Mouse (Mus musculus) T-cell, adult 66 days (primary cell): Measurements from ENCODE around the gene Tmem59l. TPM values are rescaled to one million over a fixed set of nuclear protein-coding genes. Genes with fewer than 3 reads are reported as not detected.

Source experiments
- total RNA-seq, 2 experiments: library from RNA; stranded (reverse); gene quantifications; 3 replicates in 1 of 2; 4 replicates in 1 of 2; pipeline ENCODE4 v1.2.4; 2023

Tmem59l gene
- total RNA-seq: not detected

DNA sequence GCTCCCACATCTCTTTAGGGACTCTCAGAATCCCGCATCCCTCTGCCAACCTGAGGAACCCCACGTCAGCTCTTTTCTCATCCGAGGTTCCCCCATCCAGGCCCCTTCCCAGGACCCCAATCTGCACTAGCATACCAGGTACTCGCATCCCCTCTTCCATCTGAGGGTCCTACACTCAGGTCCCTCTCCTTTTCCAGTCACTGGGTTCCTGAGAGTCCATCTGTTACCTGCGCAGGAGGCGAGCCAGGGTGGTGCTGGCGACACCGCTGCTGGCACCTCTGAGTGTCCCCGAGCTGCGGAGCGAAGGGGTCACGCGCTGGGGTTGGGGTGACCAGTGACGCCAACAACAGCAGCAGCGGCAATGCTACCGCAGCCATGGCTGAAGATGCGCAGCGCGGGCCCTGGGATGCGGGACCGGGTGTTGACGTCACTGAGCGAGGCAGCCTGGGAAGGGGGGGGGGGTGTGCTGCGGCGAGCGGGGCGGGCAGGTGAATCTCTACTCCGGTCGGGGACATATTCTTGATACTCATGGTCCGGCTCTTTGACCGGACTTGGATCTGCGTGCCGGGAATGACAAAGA, at the start of gene Tmem59l:
TSS of gene Tmem59l (minus strand) at position 418 of the 580 bp plus-strand sequence.

DNA sequence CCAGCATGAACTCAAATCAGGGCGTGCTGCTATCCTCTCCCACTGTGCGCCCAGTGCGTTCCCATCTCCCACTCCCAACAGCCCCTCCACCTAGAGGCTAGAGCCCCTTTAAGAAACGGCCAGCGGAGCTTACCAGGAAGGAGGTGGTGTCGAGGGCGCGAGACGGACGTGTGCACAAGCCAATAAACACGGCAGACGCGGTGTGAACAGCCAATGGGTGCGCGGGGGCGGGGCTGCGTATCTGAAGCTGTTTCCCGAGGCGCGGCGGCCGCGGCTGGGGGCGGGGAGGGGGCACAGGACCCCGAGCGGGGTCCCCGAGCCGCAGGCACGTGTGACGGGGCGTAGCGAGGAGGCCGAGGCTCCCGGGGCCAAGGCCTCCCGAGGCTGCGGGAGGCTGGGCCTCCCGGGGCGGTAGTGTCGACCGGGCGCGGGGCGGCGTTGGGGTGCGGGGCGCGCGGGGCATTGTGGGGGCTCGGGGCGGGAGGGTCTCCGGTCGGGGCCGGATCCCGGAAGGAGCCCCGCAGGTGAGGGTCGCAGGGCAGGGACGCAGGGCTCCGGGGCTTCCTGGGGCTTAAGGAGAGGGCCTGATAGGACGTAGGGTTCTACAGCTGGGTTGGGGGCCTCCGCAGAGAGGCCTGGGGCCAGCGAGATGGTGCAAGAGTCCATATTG, 40.5 kb upstream of the Tmem59l start, which contains the start of the genes Fkbp8 and Kxd1:
TSS of gene Fkbp8 (plus strand) at position 213 of the 670 bp plus-strand sequence.
TSS of gene Kxd1 (minus strand) at position 445 of the 670 bp plus-strand sequence.

DNA sequence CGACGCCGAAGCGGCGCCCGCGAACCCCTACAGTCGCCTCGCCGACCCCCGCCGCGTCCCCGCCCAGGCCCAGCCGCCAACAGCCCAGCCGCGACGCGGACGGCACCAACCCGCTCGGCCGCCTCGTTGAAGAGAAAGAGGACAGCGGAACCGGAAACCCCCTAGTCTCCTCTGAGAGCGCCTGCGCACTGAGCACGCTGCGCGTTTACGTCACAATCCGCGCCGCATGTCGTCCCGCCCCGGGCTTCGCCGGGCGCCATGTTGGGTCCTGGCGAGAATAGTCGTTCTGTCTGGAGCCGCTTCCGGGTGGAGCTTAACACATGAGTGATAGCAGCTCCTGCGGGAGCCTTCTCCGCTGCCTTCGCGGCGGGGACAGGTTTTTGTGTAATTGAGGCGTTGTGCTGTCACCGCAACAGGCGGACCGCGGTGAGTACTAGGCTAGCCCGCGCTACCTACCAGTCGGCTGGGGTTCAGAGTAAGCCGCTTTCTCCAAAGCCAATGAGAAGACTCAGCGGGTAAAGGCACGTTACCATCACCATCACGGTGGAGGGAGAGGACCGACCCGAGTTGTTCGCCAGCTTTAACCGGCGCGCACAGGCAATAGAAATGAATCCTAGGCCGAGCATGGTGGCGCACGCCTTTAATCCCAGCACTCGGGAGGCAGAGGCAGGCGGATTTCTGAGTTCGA, 23.2 kb upstream of the Tmem59l start, which contains the start of gene Uba52:
TSS of gene Uba52 (minus strand) at position 574 of the 688 bp plus-strand sequence.

GRCm38 (mm10) chr8:70506328-70507026, 19.3 kb upstream of the Tmem59l start, which contains the start of gene Rex1bd:
Gene Rex1bd (minus strand): TSS chr8:70506752.

DNA sequence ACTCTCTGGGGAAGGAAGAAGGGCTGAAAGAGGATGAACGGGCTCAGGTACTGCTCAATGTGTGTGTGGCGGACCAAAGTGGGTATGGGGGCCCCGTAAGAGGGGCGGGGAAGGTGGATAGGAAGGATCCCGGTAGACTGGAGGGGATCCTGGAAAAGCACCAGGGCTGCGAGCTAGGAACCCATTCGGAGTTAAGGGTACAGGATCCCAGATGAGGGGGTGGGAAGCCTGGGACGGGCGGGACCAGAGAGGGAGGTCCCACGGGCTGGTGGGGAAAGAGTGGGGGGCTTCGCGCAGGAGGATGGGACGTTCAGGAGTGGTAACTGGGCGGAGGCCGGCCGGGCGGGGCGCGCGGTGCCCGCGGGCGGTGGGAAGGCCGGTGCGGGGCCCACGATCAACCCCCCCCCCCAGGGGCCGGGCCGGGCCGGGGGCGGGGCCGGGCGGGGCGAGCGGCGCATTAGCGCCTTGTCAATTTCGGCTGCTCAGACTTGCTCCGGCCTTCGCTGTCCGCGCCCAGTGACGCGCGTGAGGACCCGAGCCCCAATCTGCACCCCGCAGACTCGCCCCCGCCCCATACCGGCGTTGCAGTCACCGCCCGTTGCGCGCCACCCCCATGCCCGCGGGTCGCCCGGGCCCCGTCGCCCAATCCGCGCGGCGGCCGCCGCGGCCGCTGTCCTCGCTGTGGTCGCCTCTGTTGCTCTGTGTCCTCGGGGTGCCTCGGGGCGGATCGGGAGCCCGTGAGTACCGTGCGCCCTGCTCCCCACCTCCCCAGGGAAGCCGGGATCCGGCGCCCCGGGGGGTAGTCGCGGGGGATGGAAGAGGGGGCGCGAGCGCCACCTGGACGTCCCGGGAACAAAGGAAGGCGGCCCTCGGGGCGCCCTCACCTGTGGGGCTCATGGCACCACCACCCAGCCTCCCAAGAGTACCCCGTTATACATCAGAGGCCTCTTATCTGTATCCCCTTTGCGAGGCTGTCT, 5.8 kb upstream of the Tmem59l start, which contains the start of gene Crlf1:
TSS of gene Crlf1 (plus strand) at position 495 of the 977 bp plus-strand sequence.

GRCm38 (mm10) chr8:70476333-70477268, 10.6 kb downstream of the Tmem59l start, which contains the start of gene Klhl26:
Gene Klhl26 (minus strand): TSS chr8:70476968.

GRCm38 (mm10) chr8:70439055-70439847, 47.9 kb downstream of the Tmem59l start, which contains the start of gene Crtc1:
Gene Crtc1 (minus strand): TSS chr8:70439579.

Other genes with a start within 250 kb of the Tmem59l start
- gene Homer3, start 204.5 kb downstream of the Tmem59l start, total RNA-seq: 1 to 10 TPM; 3.7 to 5.4 TPM
- 100 to 1,000 TPM in 1 of 2 experiments, 10 to 100 TPM in 1; 94.8 to 103 TPM for gene Ddx49, start 184.9 kb downstream of the Tmem59l start, total RNA-seq
- gene Cope, start 184.8 kb downstream of the Tmem59l start, total RNA-seq: 100 to 1,000 TPM; 113 to 144 TPM
- not detected for gene Cers1, start 171.6 kb downstream of the Tmem59l start, total RNA-seq
- not detected for gene Gdf1, start 157.5 kb downstream of the Tmem59l start, total RNA-seq
- gene Upf1, start 134.1 kb downstream of the Tmem59l start, total RNA-seq: 10 to 100 TPM; 81.4 to 87.5 TPM
- gene Comp, start 113.8 kb downstream of the Tmem59l start, total RNA-seq: 1 to 10 TPM; 1.0 to 1.7 TPM
- gene Crtc1, start 47.8 kb downstream of the Tmem59l start, total RNA-seq: 10 to 100 TPM; 22.0 to 24.7 TPM
- gene Klhl26, start 10.4 kb downstream of the Tmem59l start, total RNA-seq: 10 to 100 TPM in 1 of 2 experiments, 1 to 10 TPM in 1; 9.8 to 10.7 TPM
- not detected for gene Crlf1, start 5.8 kb upstream of the Tmem59l start, total RNA-seq
- gene Rex1bd, start 19.4 kb upstream of the Tmem59l start, total RNA-seq: 10 to 100 TPM; 64.4 to 64.7 TPM
- gene Uba52, start 23.4 kb upstream of the Tmem59l start, total RNA-seq: 1,000 to 10,000 TPM; 3,558 to 3,776 TPM
- 100 to 1,000 TPM; 257 to 281 TPM for gene Fkbp8, start 40.4 kb upstream of the Tmem59l start, total RNA-seq
- gene Kxd1, start 40.6 kb upstream of the Tmem59l start, total RNA-seq: 10 to 100 TPM; 57.3 to 61.1 TPM
- 10 to 100 TPM; 27.8 to 29.0 TPM for gene Ell, start 52.1 kb upstream of the Tmem59l start, total RNA-seq
- 10 to 100 TPM; 76.4 to 85.3 TPM for gene Isyna1, start 107.0 kb upstream of the Tmem59l start, total RNA-seq
- 100 to 1,000 TPM in 1 of 2 experiments, 10 to 100 TPM in 1; 93.5 to 116 TPM for gene Ssbp4, start 121.5 kb upstream of the Tmem59l start, total RNA-seq
- gene Lrrc25, start 128.8 kb upstream of the Tmem59l start, total RNA-seq: 1 to 10 TPM in 1 of 2 experiments, under 1 TPM in 1; 0.98 to 1.3 TPM
- not detected for gene Gdf15, start 145.1 kb upstream of the Tmem59l start, total RNA-seq
- 1 to 10 TPM; 2.6 to 3.7 TPM for gene Pgpep1, start 173.0 kb upstream of the Tmem59l start, total RNA-seq
- gene Lsm4, start 185.9 kb upstream of the Tmem59l start, total RNA-seq: 100 to 1,000 TPM; 133 to 142 TPM
- 100 to 1,000 TPM; 758 to 827 TPM for gene Jund, start 211.6 kb upstream of the Tmem59l start, total RNA-seq
- 1 to 10 TPM; 3.7 to 7.6 TPM for gene Iqcn, start 216.1 kb upstream of the Tmem59l start, total RNA-seq
- gene Gm3336, start 231.2 kb upstream of the Tmem59l start, total RNA-seq: not detected
- under 1 TPM; 0.32 to 0.47 TPM for gene Pde4c, start 236.4 kb upstream of the Tmem59l start, total RNA-seq